Mouse (Mus musculus): ENCODE results near the gene Stambpl1.

DNA sequence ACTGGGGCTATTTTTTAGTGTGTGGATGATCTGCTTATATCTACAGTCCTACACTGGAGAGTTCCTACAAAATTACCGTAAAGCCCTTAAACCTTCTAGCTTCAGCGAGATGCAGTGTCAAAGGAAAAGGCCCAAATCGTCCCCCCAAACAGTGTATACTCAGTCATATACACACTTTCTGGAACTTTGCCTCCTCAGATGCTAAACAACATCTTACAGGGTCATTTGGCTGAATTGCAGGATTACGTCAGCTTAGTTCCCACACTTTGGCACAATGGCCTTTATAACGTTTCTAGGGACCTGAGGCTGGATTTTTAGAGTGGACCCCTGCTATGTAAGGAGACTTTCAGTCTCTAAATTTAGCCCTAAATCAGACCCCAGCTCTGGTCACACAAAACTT lies 9.5 kb upstream of the Stambpl1 start:
- TF ChIP-seq CTCF (IDR thresholded peaks at IDR 0.05; ENCODE audit: low read depth): no peak
- TF ChIP-seq EP300 (optimal IDR thresholded peaks at IDR 0.05): no peak

Measured in stomach, postnatal 0 days (tissue).